Mouse (Mus musculus) heart, embryonic 16.5 days (tissue): ENCODE results near the gene Ell3. TPM values are rescaled to one million over a fixed set of nuclear protein-coding genes. Genes with fewer than 3 reads are reported as not detected.

Experiments
- ATAC-seq: fragments of 200-750 bp; cut with Nextera tagmentation; replicated peaks from 2 replicates; pipeline ENCODE4 v1.8.0; 2017; ENCODE audit warnings: moderate number of reproducible peaks; ENCODE audit not compliant: insufficient read depth, low FRiP score; ENCODE audit errors: extremely low read depth
- H3K27ac ChIP-seq: fragments of 300-500 bp; sonication (generic); 2 replicates; pipeline ENCODE4 v1.5.1; 2014; ENCODE audit warnings: mild to moderate bottlenecking, low read length, control low read depth, moderate library complexity
- H3K27me3 ChIP-seq: fragments of 300-500 bp; sonication (generic); 2 replicates; pipeline ENCODE4 v1.6.1; 2014; ENCODE audit warnings: low read length, mixed read lengths; ENCODE audit not compliant: control insufficient read depth, insufficient read depth
- H3K36me3 ChIP-seq: fragments of 300-500 bp; sonication (generic); 2 replicates; pipeline ENCODE4 v1.6.1; 2014; ENCODE audit not compliant: control insufficient read depth, insufficient read depth
- H3K4me1 ChIP-seq: fragments of 300-500 bp; sonication (generic); 2 replicates; pipeline ENCODE4 v1.6.1; 2014; ENCODE audit warnings: low read length, mixed read lengths; ENCODE audit not compliant: control insufficient read depth, insufficient read depth
- H3K4me2 ChIP-seq: fragments of 300-500 bp; sonication (generic); 2 replicates; pipeline ENCODE4 v1.6.1; 2014; ENCODE audit warnings: low read depth, mild to moderate bottlenecking, control low read depth, low read length
- H3K4me3 ChIP-seq: fragments of 300-500 bp; sonication (generic); 2 replicates; pipeline ENCODE4 v1.5.1; 2014; ENCODE audit warnings: mild to moderate bottlenecking, control low read depth, low read length
- H3K9ac ChIP-seq: fragments of 300-500 bp; sonication (generic); 2 replicates; pipeline ENCODE4 v1.6.1; 2014; ENCODE audit warnings: low read length, control low read depth
- H3K9me3 ChIP-seq: fragments of 300-500 bp; sonication (generic); replicated peaks from 2 replicates; pipeline ENCODE4 v1.6.1; 2016; ENCODE audit warnings: low read length; ENCODE audit not compliant: control insufficient read depth
- WGBS: fragments of 180-500 bp; shearing (Covaris S2); extraction: QIAGEN DNeasy Blood & Tissue Kit; methylation state at CpG from one replicate; pipeline ENCODE4 v1.1.7; 2014; 5-methylcytosine and 5-hydroxymethylcytosine counted together
- microRNA-seq: library from miRNA; unstranded; fragments of <30 nt; microRNA quantifications from one replicate; pipeline ENCODE4, GENCODE M21; 2017
- polyA plus RNA-seq: library from polyadenylated mRNA; unstranded; fragments of >200 nt; fragmentation: Nextera tagmentation; extraction: Ambion mirVana; gene quantifications from 2 replicates; pipeline ENCODE4 v1.2.1, GENCODE M21; 2015

Ell3 gene
- polyA plus RNA-seq, 1 experiment from 2014 or later: 1.1 TPM

DNA sequence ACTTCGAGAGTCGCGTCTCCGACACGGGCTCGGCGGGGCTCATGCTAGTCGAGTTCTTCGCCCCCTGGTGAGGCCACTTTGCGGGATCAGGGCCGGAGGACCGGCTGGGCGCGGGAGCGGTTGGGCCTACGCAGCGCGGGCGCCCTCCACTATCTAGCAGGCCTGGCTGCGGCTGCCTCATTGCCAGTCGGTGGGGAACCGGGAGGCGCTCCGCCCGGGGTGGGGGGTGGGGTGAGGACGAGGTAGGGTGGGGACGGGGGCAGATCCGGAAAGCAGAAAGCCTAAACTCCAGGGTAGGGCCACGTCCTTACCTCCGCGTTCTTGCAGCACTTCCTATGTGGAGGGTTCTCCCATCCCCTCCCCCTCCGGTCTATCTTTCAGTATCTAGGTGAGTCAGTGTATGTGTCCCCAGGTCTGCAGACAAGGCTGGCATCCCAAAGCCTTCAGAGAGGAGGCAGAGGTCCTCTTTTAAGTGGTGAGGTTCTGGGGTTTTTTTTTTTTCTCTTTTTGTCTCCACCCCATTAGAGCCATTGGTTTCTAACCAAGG, 29.9 kb downstream of the Ell3 start:
- peak overlapping the region; percentile 97 for H3K27ac ChIP-seq
- peak overlapping the region; percentile 90 for H3K4me3 ChIP-seq
- peaks cover 24% of the 10 kb centered on the region for H3K4me1 ChIP-seq
- H3K9me3 ChIP-seq: no peaks in the 10 kb centered on the region
- H3K9ac ChIP-seq: peak overlapping the region; percentile 99
- WGBS: under 1% methylated on average over 32 of the region's 32 CpGs
- H3K27me3 ChIP-seq: no peaks in the 10 kb centered on the region
- peak overlapping the region; percentile 68 for H3K4me2 ChIP-seq
- ATAC-seq: peak; percentile 30
- H3K36me3 ChIP-seq: peaks cover 9% of the 10 kb centered on the region

DNA sequence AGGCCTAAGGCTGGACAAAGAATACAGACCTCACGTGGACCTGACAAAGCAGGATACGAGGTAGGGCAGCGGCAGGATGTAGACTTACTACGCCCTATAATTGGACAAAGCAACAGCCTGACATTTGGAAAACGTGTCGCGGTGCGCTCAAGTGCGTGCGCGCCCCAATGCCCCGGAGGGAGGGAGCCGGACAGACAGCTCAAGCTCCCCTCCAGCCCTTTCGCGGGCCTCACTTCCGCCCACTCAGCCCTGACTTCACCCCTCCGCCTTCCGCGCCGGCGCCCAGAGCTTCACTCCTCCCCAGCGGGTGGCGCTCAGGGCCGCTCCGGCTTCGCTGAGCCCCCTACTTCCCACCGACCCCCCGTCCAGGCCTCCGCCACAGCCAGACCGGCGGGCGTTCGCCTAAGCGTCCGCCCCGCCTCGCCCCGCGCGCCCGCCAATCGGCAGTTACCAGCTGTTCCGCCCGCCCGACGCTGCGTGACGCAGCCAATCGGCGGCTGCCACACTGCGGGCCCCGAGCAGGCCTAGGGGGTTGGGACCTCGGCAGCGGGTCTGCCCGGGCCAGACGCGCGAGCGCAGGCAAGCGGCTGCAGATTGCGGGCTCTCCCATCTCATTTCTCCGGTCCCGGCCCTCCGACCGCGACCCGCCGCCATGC, 30.6 kb downstream of the Ell3 start, which contains the start of the genes Pdia3 and Catsper2:
Pdia3 (plus strand) TSS at position 389 of the 656 bp plus-strand sequence.
Catsper2 (minus strand) TSS at position 406 of the 656 bp plus-strand sequence.
- Histone ChIP-seq H3K4me3 (peak within 1 kb of the TSS; percentile 90), H3K36me3 (peaks cover 6% of the 10 kb centered on the region), H3K27me3 (no peaks in the 10 kb centered on the region), H3K9ac (peak within 1 kb of the TSS; percentile 99), H3K27ac (peak within 1 kb of the TSS; percentile 97), H3K4me1 (peaks cover 23% of the 10 kb centered on the region), H3K9me3 (no peaks in the 10 kb centered on the region), H3K4me2 (peak within 1 kb of the TSS; percentile 78)
- ATAC-seq: peak; percentile 99
- under 1% methylated on average over 60 of the region's 68 CpGs for WGBS

DNA sequence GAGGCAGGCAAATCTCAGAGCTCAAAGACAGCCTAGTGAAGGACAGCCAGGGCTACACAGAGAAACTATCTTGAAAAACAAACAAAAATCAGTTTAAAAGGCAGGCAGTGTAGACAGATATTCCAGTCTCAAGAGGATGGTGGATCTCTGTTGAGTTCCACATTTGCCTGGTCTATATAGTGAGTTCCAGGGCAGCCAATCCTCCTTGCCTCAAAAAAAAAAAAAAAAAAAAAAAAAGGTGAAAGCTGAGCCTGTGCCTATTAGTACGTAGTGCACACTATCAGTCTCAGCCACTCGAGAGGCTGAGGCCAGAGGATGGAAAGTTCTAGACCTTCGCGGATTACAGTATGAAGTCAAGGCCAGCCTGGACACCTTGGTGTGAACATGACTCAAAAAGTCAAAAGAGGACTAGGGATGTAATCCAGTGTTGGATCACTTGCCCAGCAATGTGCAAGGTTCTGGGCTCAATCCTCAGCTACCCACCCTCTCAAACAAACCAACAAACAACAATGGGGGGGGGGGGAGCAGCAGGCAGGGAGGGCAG, 31.2 kb downstream of the Ell3 start:
- H3K4me2 ChIP-seq: peak overlapping the region; percentile 78
- ATAC-seq: no peak
- peak overlapping the region; percentile 99 for H3K9ac ChIP-seq
- 0 out of 2 replicates have a peak, but pooled peaks cover under 1% of the 10 kb centered on the region for H3K36me3 ChIP-seq
- peak overlapping the region; percentile 87 for H3K27ac ChIP-seq
- 2% methylated on average over 4 of the region's 4 CpGs for WGBS
- H3K9me3 ChIP-seq: no peaks in the 10 kb centered on the region
- no peaks in the 10 kb centered on the region for H3K27me3 ChIP-seq
- H3K4me1 ChIP-seq: peaks cover 21% of the 10 kb centered on the region
- H3K4me3 ChIP-seq: peak overlapping the region; percentile 90

DNA sequence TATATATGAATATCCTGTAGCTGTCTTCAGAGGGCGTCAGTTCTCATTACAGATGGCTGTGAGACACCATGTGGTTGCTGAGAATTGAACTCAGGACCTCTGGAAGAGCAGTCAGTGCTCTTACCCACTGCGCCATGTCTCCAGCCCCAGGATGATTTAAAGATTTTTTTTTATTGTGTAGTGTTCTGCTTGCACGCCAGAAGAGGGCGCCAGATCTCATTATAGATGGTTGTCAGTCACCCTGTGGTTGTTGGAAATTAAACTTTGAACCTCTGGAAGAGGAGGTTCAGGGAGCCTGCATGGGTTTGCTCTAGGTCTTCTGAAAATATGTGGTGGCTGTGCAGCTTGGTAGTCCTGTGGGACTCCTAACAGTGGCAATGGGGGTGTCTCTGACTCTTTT, 35.9 kb downstream of the Ell3 start:
- no peak overlapping the region for H3K27ac ChIP-seq
- no peak overlapping the region for H3K4me3 ChIP-seq
- no peak for ATAC-seq
- 42% methylated on average over 4 of the region's 4 CpGs for WGBS
- H3K36me3 ChIP-seq: no peaks in the 10 kb centered on the region; the same call in 1 of the 2 replicates
- H3K4me1 ChIP-seq: peaks cover 2% of the 10 kb centered on the region; the same call in 1 of the 2 replicates
- H3K9ac ChIP-seq: no peak overlapping the region
- H3K9me3 ChIP-seq: no peaks in the 10 kb centered on the region
- H3K27me3 ChIP-seq: no peaks in the 10 kb centered on the region
- no peak overlapping the region for H3K4me2 ChIP-seq

DNA sequence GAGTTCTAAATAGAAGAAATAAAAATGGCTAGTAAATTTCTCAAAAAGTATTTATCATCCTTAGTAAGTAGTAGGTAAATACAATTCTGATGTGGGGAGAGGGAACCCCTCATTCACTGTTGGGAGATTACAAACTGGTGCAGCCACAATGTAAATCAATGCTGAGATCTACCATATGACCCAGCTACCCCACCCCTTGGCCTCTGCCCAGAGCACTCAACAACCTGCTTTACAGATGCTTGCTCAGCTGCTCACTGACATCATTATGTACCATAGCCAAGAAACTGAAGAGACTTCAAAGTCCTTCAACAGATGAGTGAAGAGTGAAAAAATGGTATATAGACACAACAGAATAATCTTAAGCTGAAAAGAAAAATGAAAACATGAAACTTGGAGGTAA, 40.8 kb downstream of the Ell3 start:
- H3K4me3 ChIP-seq: no peak overlapping the region
- no peak overlapping the region for H3K9ac ChIP-seq
- ATAC-seq: no peak
- H3K27me3 ChIP-seq: no peaks in the 10 kb centered on the region
- H3K4me2 ChIP-seq: no peak overlapping the region
- no peak overlapping the region for H3K27ac ChIP-seq
- H3K4me1 ChIP-seq: no peaks in the 10 kb centered on the region
- 0 out of 2 replicates have a peak, but pooled peaks cover 2% of the 10 kb centered on the region for H3K9me3 ChIP-seq
- no peaks in the 10 kb centered on the region; the same call in 1 of the 2 replicates for H3K36me3 ChIP-seq

DNA sequence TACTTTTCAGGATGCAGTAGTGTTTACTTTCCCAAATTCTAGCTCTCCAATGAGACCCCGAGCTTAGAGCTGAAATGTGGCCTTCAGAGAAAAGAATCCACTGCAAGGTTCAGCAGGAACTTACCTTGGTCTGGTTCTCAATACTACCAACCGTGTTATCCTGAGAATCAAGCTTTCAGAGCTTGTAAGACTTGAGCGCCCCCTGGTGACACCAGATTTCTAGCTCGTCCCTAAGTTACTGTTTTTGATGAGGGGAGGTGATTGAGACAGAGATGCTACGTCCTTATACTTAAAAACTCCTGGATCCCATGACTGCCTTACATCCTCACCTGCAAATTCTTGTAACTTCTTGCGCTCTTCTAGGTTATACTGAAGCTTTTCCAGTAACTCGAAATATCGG, 47.5 kb downstream of the Ell3 start:
- Histone ChIP-seq H3K27ac (no peak overlapping the region), H3K9me3 (no peaks in the 10 kb centered on the region), H3K4me1 (no peaks in the 10 kb centered on the region), H3K9ac (no peak overlapping the region), H3K4me3 (no peak overlapping the region), H3K27me3 (no peaks in the 10 kb centered on the region), H3K36me3 (no peaks in the 10 kb centered on the region), H3K4me2 (no peak overlapping the region)
- WGBS: 13% methylated on average over 8 of the region's 8 CpGs
- ATAC-seq: no peak

Small RNAs within 50 kb of the gene (microRNA-seq; reads per million reads assigned to microRNA genes)
- gene Gm22953: not detected

Other genes starting within 250 kb of the Ell3 start
- gene Trp53bp1, start 172.9 kb downstream of the Ell3 start, polyA plus RNA-seq: 34.5 and 42.4 TPM in 2 replicates
- gene Map1a, start 154.7 kb downstream of the Ell3 start, polyA plus RNA-seq: 3.7 and 4.0 TPM in 2 replicates
- gene Ppip5k1, start 88.9 kb downstream of the Ell3 start, polyA plus RNA-seq: 11.0 and 13.5 TPM in 2 replicates
- gene Ckmt1, start 86.6 kb downstream of the Ell3 start, polyA plus RNA-seq: 2.4 and 4.2 TPM in 2 replicates
- not detected in 2 replicates for gene Strc, start 57.1 kb downstream of the Ell3 start, polyA plus RNA-seq
- gene Pdia3, start 30.5 kb downstream of the Ell3 start, polyA plus RNA-seq: 468 and 473 TPM in 2 replicates
- gene Catsper2, start 30.5 kb downstream of the Ell3 start, polyA plus RNA-seq: 2.7 and 3.4 TPM in 2 replicates
- 468 and 577 TPM in 2 replicates for gene Serf2, start 4.9 kb upstream of the Ell3 start, polyA plus RNA-seq
- 81.2 and 83.9 TPM in 2 replicates for gene Hypk, start 9.0 kb upstream of the Ell3 start, polyA plus RNA-seq
- gene Serinc4, start 12.5 kb upstream of the Ell3 start, polyA plus RNA-seq: 0.11 and 0.19 TPM in 2 replicates
- 43.6 and 50.9 TPM in 2 replicates for gene Mfap1b, start 29.8 kb upstream of the Ell3 start, polyA plus RNA-seq
- 21.2 and 25.3 TPM in 2 replicates for gene Mfap1a, start 62.4 kb upstream of the Ell3 start, polyA plus RNA-seq
- gene Wdr76, start 62.4 kb upstream of the Ell3 start, polyA plus RNA-seq: 5.7 and 7.8 TPM in 2 replicates